Mouse (Mus musculus): ENCODE results near the gene Lce1g. TPM values are rescaled to one million over a fixed set of nuclear protein-coding genes. Genes with fewer than 3 reads are reported as not detected.

Gene Lce1g
- polyA plus RNA-seq (2014; fragmentation: Nextera tagmentation; extraction: Ambion mirVana), result not detected in 2 replicates

DNA sequence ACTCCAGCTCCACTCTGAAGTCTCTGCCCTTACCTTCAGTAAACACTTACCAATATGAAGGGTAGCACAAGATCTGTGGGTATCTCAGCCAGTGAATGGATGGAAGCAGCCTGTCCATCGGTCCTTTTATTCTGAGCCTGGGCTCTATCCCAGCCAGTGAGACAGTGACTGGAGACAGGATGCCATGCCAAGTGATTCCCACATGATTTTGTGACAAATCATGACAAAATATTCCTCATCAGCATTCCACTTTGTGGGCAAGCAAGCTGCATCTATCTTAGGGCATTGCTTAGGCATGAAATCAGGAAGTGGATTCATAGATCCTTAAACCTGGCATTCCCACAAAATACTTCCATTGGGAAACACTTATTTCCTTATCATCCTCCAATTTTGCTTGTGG lies at the start of gene Lce1g:
Gene Lce1g (minus strand): TSS at position 101 of the 400 bp plus-strand sequence.
- H3K9ac ChIP-seq (ENCODE audit: low read depth, low read length), result no peak within 1 kb of the TSS
- H3K27ac ChIP-seq (ENCODE audit: low read depth, low read length), result no peak within 1 kb of the TSS
- no peaks in the 10 kb centered on the region for H3K4me1 ChIP-seq (replicated peaks; ENCODE audit: control insufficient read depth, insufficient read depth, low read length)
- no peak within 1 kb of the TSS for H3K4me2 ChIP-seq (replicated peaks; ENCODE audit: low read depth, low read length)
- 85% methylated on average over 1 of the region's 1 CpGs for WGBS
- no peaks in the 10 kb centered on the region for H3K36me3 ChIP-seq (ENCODE audit: control insufficient read depth, insufficient read depth, low read length)
- H3K27me3 ChIP-seq (ENCODE audit: control insufficient read depth, insufficient read depth, low read length), result no peaks in the 10 kb centered on the region
- H3K4me3 ChIP-seq (ENCODE audit: low read depth, low read length), result no peak within 1 kb of the TSS
- DNase-seq (ENCODE audit: low spot score) (no peak), ATAC-seq (ENCODE audit: low FRiP score) (no peak)
- no peaks in the 10 kb centered on the region for H3K9me3 ChIP-seq (ENCODE audit: control insufficient read depth, low read length)

DNA sequence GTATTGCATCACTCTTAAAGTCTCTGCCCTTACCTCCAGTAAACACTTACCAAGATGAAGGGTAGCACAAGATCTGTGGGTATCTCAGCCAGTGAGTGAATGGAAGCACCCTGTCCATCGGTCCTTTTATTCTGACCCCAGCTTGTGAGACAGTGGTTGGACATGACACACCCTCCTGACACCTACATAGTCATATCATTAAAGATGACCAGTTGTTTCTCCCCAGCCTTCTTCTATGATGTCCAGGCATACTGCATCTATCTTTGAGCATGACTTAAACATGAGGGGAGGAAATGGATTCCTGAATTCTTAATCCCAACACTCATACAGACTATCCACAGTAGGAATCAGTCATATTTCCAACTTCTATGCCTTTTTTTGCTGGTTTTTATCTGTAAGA lies 38.3 kb upstream of the Lce1g start, which contains the start of gene Lce1j:
Gene Lce1j (minus strand): TSS at position 101 of the 400 bp plus-strand sequence.
- Histone ChIP-seq H3K4me3 (ENCODE audit: low read depth, low read length) (no peak within 1 kb of the TSS), H3K4me1 (replicated peaks; ENCODE audit: control insufficient read depth, insufficient read depth, low read length) (no peaks in the 10 kb centered on the region), H3K27ac (ENCODE audit: low read depth, low read length) (no peak within 1 kb of the TSS), H3K4me2 (replicated peaks; ENCODE audit: low read depth, low read length) (no peak within 1 kb of the TSS), H3K9ac (ENCODE audit: low read depth, low read length) (no peak within 1 kb of the TSS), H3K27me3 (ENCODE audit: control insufficient read depth, insufficient read depth, low read length) (no peaks in the 10 kb centered on the region), H3K9me3 (ENCODE audit: control insufficient read depth, low read length) (no peaks in the 10 kb centered on the region), H3K36me3 (ENCODE audit: control insufficient read depth, insufficient read depth, low read length) (no peaks in the 10 kb centered on the region)
- WGBS, result 89% methylated on average over 1 of the region's 1 CpGs
- ATAC-seq (ENCODE audit: low FRiP score), result no peak
- DNase-seq (ENCODE audit: low spot score), result no peak

- Histone ChIP-seq H3K4me3 (ENCODE audit: low read depth, low read length) (no peak within 1 kb of the TSS), H3K9ac (ENCODE audit: low read depth, low read length) (no peak within 1 kb of the TSS), H3K27ac (ENCODE audit: low read depth, low read length) (no peak within 1 kb of the TSS), H3K36me3 (ENCODE audit: control insufficient read depth, insufficient read depth, low read length) (no peaks in the 10 kb centered on the region), H3K4me1 (replicated peaks; ENCODE audit: control insufficient read depth, insufficient read depth, low read length) (no peaks in the 10 kb centered on the region), H3K9me3 (ENCODE audit: control insufficient read depth, low read length) (no peaks in the 10 kb centered on the region), H3K27me3 (ENCODE audit: control insufficient read depth, insufficient read depth, low read length) (no peaks in the 10 kb centered on the region), H3K4me2 (replicated peaks; ENCODE audit: low read depth, low read length) (no peak within 1 kb of the TSS)
- 87% methylated on average over 1 of the region's 1 CpGs for WGBS
- DNase-seq (ENCODE audit: low spot score) (no peak), ATAC-seq (ENCODE audit: low FRiP score) (no peak)
These were observed 26.7 kb upstream of the Lce1g start, which contains the start of gene Lce1i for GRCm38 (mm10) chr3:92778799-92779198. TSS of gene Lce1i (minus strand) at chr3:92778899.

DNA sequence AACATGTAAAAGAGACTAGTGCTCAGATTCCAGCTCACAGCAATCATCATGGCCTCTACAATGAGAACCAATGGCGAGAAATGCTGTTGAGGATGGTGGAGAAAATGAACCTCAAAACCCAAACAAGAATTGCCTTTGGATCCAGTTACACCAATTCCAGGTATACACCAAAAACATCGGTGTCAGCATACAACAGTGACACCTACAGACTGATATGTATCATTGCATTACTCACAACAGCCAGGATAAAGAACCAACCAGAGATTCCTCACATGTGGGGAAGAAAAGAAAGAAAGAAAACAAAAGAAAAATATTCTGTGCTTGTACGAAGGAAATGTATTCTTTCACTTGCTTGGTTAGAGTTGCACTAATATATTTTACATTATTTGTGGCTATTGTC lies 19.4 kb upstream of the Lce1g start:
- peak; percentile 10 for DNase-seq (ENCODE audit: low spot score)
- no peak for ATAC-seq (ENCODE audit: low FRiP score)
- Histone ChIP-seq H3K27ac (ENCODE audit: low read depth, low read length) (no peak overlapping the region), H3K36me3 (ENCODE audit: control insufficient read depth, insufficient read depth, low read length) (no peaks in the 10 kb centered on the region), H3K9me3 (ENCODE audit: control insufficient read depth, low read length) (no peaks in the 10 kb centered on the region), H3K27me3 (ENCODE audit: control insufficient read depth, insufficient read depth, low read length) (no peaks in the 10 kb centered on the region), H3K9ac (ENCODE audit: low read depth, low read length) (no peak overlapping the region), H3K4me1 (replicated peaks; ENCODE audit: control insufficient read depth, insufficient read depth, low read length) (no peaks in the 10 kb centered on the region), H3K4me3 (ENCODE audit: low read depth, low read length) (no peak overlapping the region), H3K4me2 (replicated peaks; ENCODE audit: low read depth, low read length) (no peak overlapping the region)
- 32% methylated on average over 3 of the region's 3 CpGs for WGBS

DNA sequence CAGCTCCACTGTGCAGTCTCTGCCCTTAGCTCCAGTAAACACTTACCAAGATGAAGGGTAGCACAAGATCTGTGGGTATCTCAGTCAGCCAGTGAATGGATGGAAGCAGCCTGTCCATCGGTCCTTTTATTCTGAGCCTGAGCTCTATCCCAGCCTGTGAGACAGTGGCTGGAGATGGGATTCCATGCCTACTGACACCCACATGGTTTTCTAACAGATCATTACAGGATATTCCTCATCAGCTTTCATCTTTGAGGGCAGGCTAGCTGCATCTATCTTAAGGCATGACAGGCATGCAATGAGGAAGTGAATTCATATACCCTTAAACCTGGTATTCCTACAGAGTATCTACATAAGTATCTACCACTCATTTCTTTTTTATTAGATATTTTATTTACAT lies 12.8 kb upstream of the Lce1g start, which contains the start of gene Lce1h:
Gene Lce1h (minus strand): TSS at position 101 of the 400 bp plus-strand sequence.
- H3K27ac ChIP-seq (ENCODE audit: low read depth, low read length), result no peak within 1 kb of the TSS
- no peaks in the 10 kb centered on the region for H3K4me1 ChIP-seq (replicated peaks; ENCODE audit: control insufficient read depth, insufficient read depth, low read length)
- DNase-seq (ENCODE audit: low spot score) (no peak), ATAC-seq (ENCODE audit: low FRiP score) (no peak)
- H3K9me3 ChIP-seq (ENCODE audit: control insufficient read depth, low read length), result no peaks in the 10 kb centered on the region
- WGBS, result 91% methylated on average over 1 of the region's 1 CpGs
- H3K4me2 ChIP-seq (replicated peaks; ENCODE audit: low read depth, low read length), result no peak within 1 kb of the TSS
- no peaks in the 10 kb centered on the region for H3K27me3 ChIP-seq (ENCODE audit: control insufficient read depth, insufficient read depth, low read length)
- H3K36me3 ChIP-seq (ENCODE audit: control insufficient read depth, insufficient read depth, low read length), result no peaks in the 10 kb centered on the region
- H3K4me3 ChIP-seq (ENCODE audit: low read depth, low read length), result no peak within 1 kb of the TSS
- H3K9ac ChIP-seq (ENCODE audit: low read depth, low read length), result no peak within 1 kb of the TSS

DNA sequence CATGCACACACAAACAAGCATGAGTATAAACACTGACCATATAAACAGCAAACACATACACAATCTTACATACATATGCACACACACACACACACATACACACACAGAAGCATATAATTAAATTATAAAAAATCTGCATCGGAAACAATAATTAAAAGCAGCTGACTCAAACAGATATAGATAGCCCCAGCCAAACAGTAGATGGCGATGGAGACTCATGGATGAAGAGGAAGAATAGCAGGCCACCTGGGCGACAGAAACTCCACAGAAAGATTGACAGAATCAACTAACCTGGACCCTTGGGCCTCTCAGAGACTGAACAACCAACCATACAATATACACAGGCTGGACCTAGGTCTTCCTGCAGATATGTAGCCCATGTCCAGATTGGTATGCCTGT lies 1.1 kb upstream of the Lce1g start:
- ATAC-seq (ENCODE audit: low FRiP score) (no peak), DNase-seq (ENCODE audit: low spot score) (peak; percentile 3)
- Histone ChIP-seq H3K27ac (ENCODE audit: low read depth, low read length) (no peak overlapping the region), H3K4me1 (replicated peaks; ENCODE audit: control insufficient read depth, insufficient read depth, low read length) (no peaks in the 10 kb centered on the region), H3K4me2 (replicated peaks; ENCODE audit: low read depth, low read length) (no peak overlapping the region), H3K36me3 (ENCODE audit: control insufficient read depth, insufficient read depth, low read length) (no peaks in the 10 kb centered on the region), H3K9me3 (ENCODE audit: control insufficient read depth, low read length) (no peaks in the 10 kb centered on the region), H3K27me3 (ENCODE audit: control insufficient read depth, insufficient read depth, low read length) (no peaks in the 10 kb centered on the region), H3K4me3 (ENCODE audit: low read depth, low read length) (no peak overlapping the region), H3K9ac (ENCODE audit: low read depth, low read length) (no peak overlapping the region)
- WGBS, result 39% methylated on average over 3 of the region's 3 CpGs

- WGBS, result 73% methylated on average over 1 of the region's 1 CpGs
- no peak within 1 kb of the TSS for H3K9ac ChIP-seq (ENCODE audit: low read depth, low read length)
- no peaks in the 10 kb centered on the region for H3K27me3 ChIP-seq (ENCODE audit: control insufficient read depth, insufficient read depth, low read length)
- H3K9me3 ChIP-seq (ENCODE audit: control insufficient read depth, low read length), result no peaks in the 10 kb centered on the region
- no peak within 1 kb of the TSS for H3K27ac ChIP-seq (ENCODE audit: low read depth, low read length)
- no peaks in the 10 kb centered on the region for H3K36me3 ChIP-seq (ENCODE audit: control insufficient read depth, insufficient read depth, low read length)
- H3K4me3 ChIP-seq (ENCODE audit: low read depth, low read length), result no peak within 1 kb of the TSS
- no peaks in the 10 kb centered on the region for H3K4me1 ChIP-seq (replicated peaks; ENCODE audit: control insufficient read depth, insufficient read depth, low read length)
- no peak for ATAC-seq (ENCODE audit: low FRiP score)
- no peak within 1 kb of the TSS for H3K4me2 ChIP-seq (replicated peaks; ENCODE audit: low read depth, low read length)
- no peak for DNase-seq (ENCODE audit: low spot score)
These were observed 13.1 kb downstream of the Lce1g start, which contains the start of gene Gm38119 for GRCm38 (mm10) chr3:92738996-92739395. TSS of gene Gm38119 (minus strand) at chr3:92739096.

GRCm38 (mm10) chr3:92722631-92723030 lies 29.5 kb downstream of the Lce1g start:
- 85% methylated on average over 5 of the region's 5 CpGs for WGBS
- Histone ChIP-seq H3K4me3 (ENCODE audit: low read depth, low read length) (no peak overlapping the region), H3K9ac (ENCODE audit: low read depth, low read length) (no peak overlapping the region), H3K27ac (ENCODE audit: low read depth, low read length) (no peak overlapping the region), H3K4me2 (replicated peaks; ENCODE audit: low read depth, low read length) (no peak overlapping the region), H3K36me3 (ENCODE audit: control insufficient read depth, insufficient read depth, low read length) (no peaks in the 10 kb centered on the region), H3K9me3 (ENCODE audit: control insufficient read depth, low read length) (no peaks in the 10 kb centered on the region), H3K4me1 (replicated peaks; ENCODE audit: control insufficient read depth, insufficient read depth, low read length) (no peaks in the 10 kb centered on the region), H3K27me3 (ENCODE audit: control insufficient read depth, insufficient read depth, low read length) (no peaks in the 10 kb centered on the region)
- DNase-seq (ENCODE audit: low spot score) (no peak), ATAC-seq (ENCODE audit: low FRiP score) (no peak)

- Histone ChIP-seq H3K9ac (ENCODE audit: low read depth, low read length) (no peak within 1 kb of the TSS), H3K36me3 (ENCODE audit: control insufficient read depth, insufficient read depth, low read length) (no peaks in the 10 kb centered on the region), H3K27ac (ENCODE audit: low read depth, low read length) (no peak within 1 kb of the TSS), H3K4me3 (ENCODE audit: low read depth, low read length) (no peak within 1 kb of the TSS), H3K9me3 (ENCODE audit: control insufficient read depth, low read length) (no peaks in the 10 kb centered on the region), H3K4me1 (replicated peaks; ENCODE audit: control insufficient read depth, insufficient read depth, low read length) (no peaks in the 10 kb centered on the region), H3K27me3 (ENCODE audit: control insufficient read depth, insufficient read depth, low read length) (no peaks in the 10 kb centered on the region), H3K4me2 (replicated peaks; ENCODE audit: low read depth, low read length) (no peak within 1 kb of the TSS)
- DNase-seq (ENCODE audit: low spot score), result no peak
- no peak for ATAC-seq (ENCODE audit: low FRiP score)
- 87% methylated on average over 3 of the region's 3 CpGs for WGBS
These were observed 31.9 kb downstream of the Lce1g start, which contains the start of gene Lce1f for GRCm38 (mm10) chr3:92720250-92720649. TSS of gene Lce1f (minus strand) at chr3:92720350.

Data from hindbrain, embryonic 11.5 days (tissue).